Mouse (Mus musculus): ENCODE results near the gene Tes3-ps.

The Tes3-ps gene

GRCm38 (mm10) chr13:49492376-49493368 is at the start of gene Tes3-ps:
Gene Tes3-ps (plus strand): TSS chr13:49493318.
- no peak for DNase-seq (ENCODE audit: low spot score)

- no peak for DNase-seq (ENCODE audit: low spot score)
These were observed 48.7 kb upstream of the Tes3-ps start for GRCm38 (mm10) chr13:49444451-49444850.

- peak; percentile 86 for DNase-seq (ENCODE audit: low spot score)
These were observed 43.8 kb upstream of the Tes3-ps start for GRCm38 (mm10) chr13:49449318-49449749.

- DNase-seq (ENCODE audit: low spot score) = no peak
These were observed 32.8 kb upstream of the Tes3-ps start for GRCm38 (mm10) chr13:49460276-49460675.

GRCm38 (mm10) chr13:49460692-49461414 is 32.3 kb upstream of the Tes3-ps start:
- DNase-seq (ENCODE audit: low spot score) = no peak

GRCm38 (mm10) chr13:49461458-49462132 is 31.5 kb upstream of the Tes3-ps start:
- DNase-seq (ENCODE audit: low spot score) = no peak

GRCm38 (mm10) chr13:49462921-49463320 is 30.2 kb upstream of the Tes3-ps start:
- no peak for DNase-seq (ENCODE audit: low spot score)

- DNase-seq (ENCODE audit: low spot score) = no peak
These were observed 27.2 kb upstream of the Tes3-ps start for GRCm38 (mm10) chr13:49465875-49466274.

- DNase-seq (ENCODE audit: low spot score) = no peak
These were observed 26.6 kb upstream of the Tes3-ps start for GRCm38 (mm10) chr13:49466393-49467075.

GRCm38 (mm10) chr13:49467585-49467984 is 25.5 kb upstream of the Tes3-ps start:
- no peak for DNase-seq (ENCODE audit: low spot score)

GRCm38 (mm10) chr13:49469002-49469401 is 24.1 kb upstream of the Tes3-ps start:
- DNase-seq (ENCODE audit: low spot score) = peak; percentile 11

GRCm38 (mm10) chr13:49470319-49470718 is 22.8 kb upstream of the Tes3-ps start:
- no peak for DNase-seq (ENCODE audit: low spot score)

GRCm38 (mm10) chr13:49470806-49471205 is 22.3 kb upstream of the Tes3-ps start:
- no peak for DNase-seq (ENCODE audit: low spot score)

- DNase-seq (ENCODE audit: low spot score) = no peak
These were observed 21.0 kb upstream of the Tes3-ps start for GRCm38 (mm10) chr13:49471981-49472675.

GRCm38 (mm10) chr13:49472676-49473005 is 20.5 kb upstream of the Tes3-ps start:
- DNase-seq (ENCODE audit: low spot score) = no peak

GRCm38 (mm10) chr13:49477887-49478286 is 15.2 kb upstream of the Tes3-ps start:
- no peak for DNase-seq (ENCODE audit: low spot score)

GRCm38 (mm10) chr13:49478851-49479374 is 14.2 kb upstream of the Tes3-ps start:
- DNase-seq (ENCODE audit: low spot score) = no peak

- DNase-seq (ENCODE audit: low spot score) = no peak
These were observed 13.7 kb upstream of the Tes3-ps start for GRCm38 (mm10) chr13:49479399-49479798.

- DNase-seq (ENCODE audit: low spot score) = peak; percentile 45
These were observed 13.1 kb upstream of the Tes3-ps start for GRCm38 (mm10) chr13:49480057-49480456.

GRCm38 (mm10) chr13:49480551-49480950 is 12.6 kb upstream of the Tes3-ps start:
- peak; percentile 57 for DNase-seq (ENCODE audit: low spot score)

GRCm38 (mm10) chr13:49485388-49485787 is 7.7 kb upstream of the Tes3-ps start:
- DNase-seq (ENCODE audit: low spot score) = no peak
